Mouse (Mus musculus): ENCODE data around the gene Ankef1. TPM values are rescaled to one million over a fixed set of nuclear protein-coding genes. Genes with fewer than 3 reads are reported as not detected.

The Ankef1 gene
- 1.0 and 8.8 TPM in 2 replicates for polyA plus RNA-seq (2015; fragmentation: Nextera tagmentation; extraction: Ambion mirVana)

GRCm38 (mm10) chr2:136501651-136502050 is at the start of gene Ankef1:
TSS of gene Ankef1 (plus strand) at chr2:136501910.

Other genes starting within 250 kb of the Ankef1 start
- 0.13 and 0.28 TPM in 2 replicates for gene Pak7, start 113.9 kb upstream of the Ankef1 start, polyA plus RNA-seq (2015; fragmentation: Nextera tagmentation; extraction: Ambion mirVana)
- gene Snap25, start 211.5 kb downstream of the Ankef1 start, polyA plus RNA-seq (2015; fragmentation: Nextera tagmentation; extraction: Ambion mirVana): 0.12 and 0.18 TPM in 2 replicates

All from skeletal muscle tissue, postnatal 0 days (tissue).